9 mouse cellular contexts compared by ENCODE assay signal in the genomic region with DNA sequence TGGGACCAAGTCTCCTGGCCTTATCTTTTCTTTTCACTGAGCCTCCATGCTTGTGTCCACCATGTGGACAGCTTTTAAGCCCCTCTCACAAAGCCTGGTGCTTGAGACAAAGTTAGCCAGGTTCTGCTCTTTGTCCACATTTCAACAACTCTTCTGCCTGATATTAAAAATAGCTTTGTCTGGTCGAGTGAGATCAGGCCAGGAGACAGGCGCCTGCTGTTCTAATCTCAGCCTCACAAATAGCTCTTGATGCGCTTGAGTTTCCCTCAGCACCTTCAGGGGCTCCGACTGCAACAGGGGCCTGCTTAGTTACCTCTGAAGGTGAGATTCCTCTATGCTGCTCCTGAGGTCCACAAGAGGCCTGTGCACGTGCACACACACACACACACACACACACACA. TPM values are rescaled to one million over a fixed set of nuclear protein-coding genes. Genes with fewer than 3 reads are reported as not detected.
A peak's percentile ranks its signal among the peaks of the same experiment; 100 is the strongest.
DNase-seq lines count a peak whose midpoint lies in the region; ATAC-seq lines count a peak whose summit lies in the region.
"Had no signal": no experiment of that assay in that cellular context is flagged by ENCODE, and none has a peak within 500 bp of the region (broad histone marks: within the 10 kb centered on the region; RNA-seq: fewer than 3 reads in every experiment).

No protein-coding gene starts in this region.

- no peak overlapping the region; the same call in 1 of the 2 replicates for H3K9ac ChIP-seq in neural tube, embryonic 11.5 days (ENCODE audit: low read length)
- H3K9ac ChIP-seq in intestine, embryonic 16.5 days (ENCODE audit: low read depth, low read length): no peak overlapping the region
- no peak overlapping the region for H3K9ac ChIP-seq in stomach, embryonic 15.5 days

- H3K9me3 ChIP-seq in neural tube, embryonic 11.5 days (ENCODE audit: control insufficient read depth, low read length): no peaks in the 10 kb centered on the region
- no peaks in the 10 kb centered on the region for H3K9me3 ChIP-seq in intestine, embryonic 16.5 days (ENCODE audit: control insufficient read depth, low read length)
- no peaks in the 10 kb centered on the region for H3K9me3 ChIP-seq in stomach, embryonic 15.5 days

- H3K4me1 ChIP-seq in neural tube, embryonic 11.5 days (ENCODE audit: control insufficient read depth, insufficient read depth, low read length): peaks cover 34% of the 10 kb centered on the region
- peaks cover 39% of the 10 kb centered on the region for H3K4me1 ChIP-seq in intestine, embryonic 16.5 days (ENCODE audit: control insufficient read depth, insufficient read depth, low read length)
- peaks cover 29% of the 10 kb centered on the region for H3K4me1 ChIP-seq in stomach, embryonic 15.5 days

- no peak overlapping the region for H3K4me2 ChIP-seq in neural tube, embryonic 11.5 days (ENCODE audit: low read depth)
- H3K4me2 ChIP-seq in intestine, embryonic 16.5 days (ENCODE audit: low read depth, low read length): no peak overlapping the region
- H3K4me2 ChIP-seq in stomach, embryonic 15.5 days: no peak overlapping the region

- no peaks in the 10 kb centered on the region for H3K27me3 ChIP-seq in neural tube, embryonic 11.5 days (ENCODE audit: control insufficient read depth, insufficient read depth, low read length)
- no peaks in the 10 kb centered on the region for H3K27me3 ChIP-seq in intestine, embryonic 16.5 days (replicated peaks; ENCODE audit: control insufficient read depth, insufficient read depth, low read length)
- no peaks in the 10 kb centered on the region for H3K27me3 ChIP-seq in stomach, embryonic 15.5 days (replicated peaks)

- ATAC-seq in neural tube, embryonic 11.5 days (ENCODE audit: insufficient read depth, low FRiP score, low TSS enrichment): no peak; the same call in 1 of the 2 replicates
- no peak for ATAC-seq in intestine, embryonic 16.5 days
- no peak; the same call in 1 of the 2 replicates for ATAC-seq in stomach, embryonic 15.5 days (ENCODE audit: insufficient read depth, low FRiP score, low read depth)
- ATAC-seq in erythroid progenitor cell, adult 5-6 weeks (replicated peaks; ENCODE audit: low FRiP score, poor library complexity, severe bottlenecking): no peak

- no peak overlapping the region for H3K4me3 ChIP-seq in neural tube, embryonic 11.5 days (ENCODE audit: low read depth, low read length)
- no peak overlapping the region for H3K4me3 ChIP-seq in intestine, embryonic 16.5 days (ENCODE audit: low read length)
- no peak overlapping the region for H3K4me3 ChIP-seq in stomach, embryonic 15.5 days (replicated peaks)

- DNase-seq in neural tube, embryonic 11.5 days (ENCODE audit: low spot score): no peak
- no peak for DNase-seq in neural tube, embryonic 10.5 days (ENCODE audit: extremely low spot score, low spot score)
- DNase-seq in heart, adult 9 months (ENCODE audit: low spot score in 2 of 2): peak; percentile 70 to 73
- DNase-seq in layer of hippocampus, adult 11-12 months (ENCODE audit: low spot score): no peak
- DNase-seq in adrenal gland, adult 18-20 months (ENCODE audit: low spot score in 2 of 2): no peak
- DNase-seq: spleen, adult 18-20 months had no signal

- peak overlapping the region; percentile 87 for H3K27ac ChIP-seq in neural tube, embryonic 11.5 days (ENCODE audit: low read depth, low read length)
- peak overlapping the region; percentile 83 for H3K27ac ChIP-seq in intestine, embryonic 16.5 days (ENCODE audit: low read length)
- H3K27ac ChIP-seq in stomach, embryonic 15.5 days: peak overlapping the region; percentile 91

- 12% methylated on average over 5 of the region's 5 CpGs for whole genome bisulfite sequencing in neural tube, embryonic 11.5 days
- WGBS in intestine, embryonic 16.5 days: 30% methylated on average over 5 of the region's 5 CpGs
- 28% methylated on average over 5 of the region's 5 CpGs for WGBS in stomach, embryonic 15.5 days

- no peaks in the 10 kb centered on the region for H3K36me3 ChIP-seq in neural tube, embryonic 11.5 days (ENCODE audit: control insufficient read depth, insufficient read depth, low read length)
- H3K36me3 ChIP-seq in intestine, embryonic 16.5 days (ENCODE audit: control insufficient read depth, insufficient read depth, low read length): no peaks in the 10 kb centered on the region
- H3K36me3 ChIP-seq in stomach, embryonic 15.5 days: no peaks in the 10 kb centered on the region

RNA-seq across cellular contexts. Expression of a gene that starts 51.0 kb away (rescaled TPM):
- 135 and 139 TPM in 2 replicates for polyA plus RNA-seq in neural tube, embryonic 11.5 days (2014; fragmentation: Nextera tagmentation; extraction: Ambion mirVana)
- 79.7 and 89.1 TPM in 2 replicates for polyA plus RNA-seq in intestine, embryonic 16.5 days (2015; fragmentation: Nextera tagmentation; extraction: Ambion mirVana)
- 142 and 146 TPM in 2 replicates for polyA plus RNA-seq in stomach, embryonic 15.5 days (2015; fragmentation: Nextera tagmentation; extraction: Ambion mirVana)
- total RNA-seq in erythroid progenitor cell, adult 5-6 weeks (2015; ENCODE audit: low replicate concordance): 52.0 and 100 TPM in 2 replicates
- 5.8 and 9.2 TPM in 2 replicates for total RNA-seq in erythroid progenitor cell, adult 5-6 weeks (2017; ENCODE audit: low replicate concordance)
- total RNA-seq in adrenal gland, adult 18-20 months (2021): 100 to 1,000 TPM; 172 to 225 TPM

Comparison
In these comparisons a context has a peak if more than half of its experiments do, and no peak if none do; other contexts are left out.
1. DNase-seq: peak in heart, adult 9 months (2 of 2); none in neural tube, embryonic 11.5 days (single experiment), neural tube, embryonic 10.5 days (single experiment), layer of hippocampus, adult 11-12 months (single experiment) and adrenal gland, adult 18-20 months (0 of 2).
2. Peak in every context shown above with its lines, with median percentiles within 50 percentile points of each other: H3K27ac ChIP-seq.